Mouse (Mus musculus) liver, postnatal 0 days (tissue): ENCODE results near the gene Arhgef2. TPM values are rescaled to one million over a fixed set of nuclear protein-coding genes. Genes with fewer than 3 reads are reported as not detected.

Experiments used
- ATAC-seq: fragments of 200-750 bp; cut with Nextera tagmentation; 2 replicates; pipeline ENCODE4 v1.8.0; 2017; ENCODE audit warnings: mild to moderate bottlenecking, moderate library complexity
- DNase-seq: peaks from one replicate; pipeline ENCODE4 v3.0.0-alpha.2; 2016
- H3K27ac ChIP-seq: fragments of 300-500 bp; sonication (generic); 2 replicates; pipeline ENCODE4 v1.5.1; 2014; ENCODE audit warnings: antibody characterized with exemption, moderate library complexity, mild to moderate bottlenecking, low read depth
- H3K27me3 ChIP-seq: fragments of 300-500 bp; sonication (generic); 2 replicates; pipeline ENCODE4 v1.6.1; 2014; ENCODE audit warnings: low read length, control low read depth, mixed read lengths; ENCODE audit not compliant: insufficient read depth
- H3K36me3 ChIP-seq: fragments of 300-500 bp; sonication (generic); replicated peaks from 2 replicates; pipeline ENCODE4 v1.6.1; 2014; ENCODE audit warnings: mild to moderate bottlenecking, control low read depth, low read length, moderate library complexity, mixed read lengths; ENCODE audit not compliant: insufficient read depth
- H3K4me1 ChIP-seq: fragments of 300-500 bp; sonication (generic); 2 replicates; pipeline ENCODE4 v1.6.1; 2014; ENCODE audit warnings: antibody characterized with exemption, mild to moderate bottlenecking, control low read depth; ENCODE audit not compliant: insufficient read depth
- H3K4me2 ChIP-seq: fragments of 300-500 bp; sonication (generic); 2 replicates; pipeline ENCODE4 v1.6.1; 2014; ENCODE audit warnings: low read depth, mild to moderate bottlenecking, low read length, moderate library complexity, mixed read lengths
- H3K4me3 ChIP-seq: fragments of 300-500 bp; sonication (generic); 2 replicates; pipeline ENCODE4 v1.5.1; 2014; ENCODE audit warnings: low read depth, low read length
- H3K9ac ChIP-seq: fragments of 300-500 bp; sonication (generic); replicated peaks from 2 replicates; pipeline ENCODE4 v1.6.1; 2014; ENCODE audit warnings: mild to moderate bottlenecking, moderate library complexity
- H3K9me3 ChIP-seq: fragments of 300-500 bp; sonication (generic); 2 replicates; pipeline ENCODE4 v1.6.1; 2016; ENCODE audit warnings: mild to moderate bottlenecking, control low read depth, low read length, mixed read lengths
- CTCF ChIP-seq: sonication (generic); IDR thresholded peaks from 2 replicates; pipeline ENCODE4 v1.5.1; 2016; ENCODE audit warnings: antibody characterized with exemption, low read depth
- EP300 ChIP-seq: IDR thresholded peaks from 2 replicates; pipeline ENCODE4 v1.6.1; 2016; ENCODE audit warnings: antibody characterized with exemption, low read depth, mild to moderate bottlenecking
- WGBS: fragments of 180-500 bp; shearing (Covaris S2); extraction: QIAGEN DNeasy Blood & Tissue Kit; methylation state at CpG from one replicate; pipeline ENCODE4 v1.1.7; 2014; ENCODE audit not compliant: insufficient replicate concordance; 5-methylcytosine and 5-hydroxymethylcytosine counted together
- polyA plus RNA-seq: library from polyadenylated mRNA; unstranded; fragments of >200 nt; fragmentation: Nextera tagmentation; extraction: Ambion mirVana; gene quantifications from 2 replicates; pipeline ENCODE4 v1.2.1, GENCODE M21; 2015

Gene Arhgef2
- polyA plus RNA-seq, 1 experiment from 2014 or later: 13.7 TPM

- Histone ChIP-seq H3K4me2 (peak overlapping the region; percentile 37), H3K9me3 (no peaks in the 10 kb centered on the region), H3K36me3 (no peaks in the 10 kb centered on the region), H3K4me1 (peaks cover 40% of the 10 kb centered on the region), H3K4me3 (no peak overlapping the region), H3K27ac (no peak overlapping the region), H3K9ac (0 out of 2 replicates have a peak overlapping the region, but pooled peaks have one; percentile 11), H3K27me3 (no peaks in the 10 kb centered on the region)
- 59% methylated on average over 3 of the region's 3 CpGs for WGBS
- no peak for ATAC-seq
- DNase-seq: no peak
- TF ChIP-seq EP300 (no peak), CTCF (no peak)
Measured at GRCm38 (mm10) chr3:88616951-88617500, 11.3 kb downstream of the Arhgef2 start.

- H3K4me2 ChIP-seq: peak overlapping the region; percentile 7; the same call in 1 of the 2 replicates
- peak overlapping the region; percentile 44; the same call in 1 of the 2 replicates for H3K27ac ChIP-seq
- no peaks in the 10 kb centered on the region for H3K27me3 ChIP-seq
- no peak overlapping the region for H3K9ac ChIP-seq
- peak; percentile 18; the same call in 1 of the 2 replicates for ATAC-seq
- no peak overlapping the region for H3K4me3 ChIP-seq
- WGBS: 54% methylated on average over 8 of the region's 8 CpGs
- peak; percentile 51 for DNase-seq
- H3K4me1 ChIP-seq: peaks cover 49% of the 10 kb centered on the region
- no peaks in the 10 kb centered on the region for H3K36me3 ChIP-seq
- TF ChIP-seq CTCF (no peak), EP300 (no peak)
- H3K9me3 ChIP-seq: no peaks in the 10 kb centered on the region
Measured at GRCm38 (mm10) chr3:88618074-88618871, 12.5 kb downstream of the Arhgef2 start.

- no peaks in the 10 kb centered on the region for H3K36me3 ChIP-seq
- DNase-seq (no peak), ATAC-seq (no peak)
- peak overlapping the region; percentile 100; the same call in 1 of the 2 replicates for H3K4me2 ChIP-seq
- no peak overlapping the region for H3K9ac ChIP-seq
- H3K27me3 ChIP-seq: no peaks in the 10 kb centered on the region
- no peak overlapping the region for H3K4me3 ChIP-seq
- no peaks in the 10 kb centered on the region for H3K9me3 ChIP-seq
- 58% methylated on average over 9 of the region's 9 CpGs for WGBS
- 0 out of 2 replicates have a peak overlapping the region, but pooled peaks have one; percentile 5 for H3K27ac ChIP-seq
- TF ChIP-seq EP300: no peak
- no peak for TF ChIP-seq CTCF
- H3K4me1 ChIP-seq: peaks cover 58% of the 10 kb centered on the region
Measured at GRCm38 (mm10) chr3:88619113-88620097, 13.6 kb downstream of the Arhgef2 start.

- H3K9ac ChIP-seq: peak overlapping the region; percentile 94
- 16% methylated on average over 14 of the region's 15 CpGs for WGBS
- H3K4me3 ChIP-seq: peak overlapping the region; percentile 89
- no peak for ATAC-seq
- 0 out of 2 replicates have a peak, but pooled peaks cover 8% of the 10 kb centered on the region for H3K36me3 ChIP-seq
- H3K9me3 ChIP-seq: no peaks in the 10 kb centered on the region
- TF ChIP-seq CTCF (no peak), EP300 (no peak)
- no peak for DNase-seq
- peak overlapping the region; percentile 100 for H3K4me2 ChIP-seq
- H3K27ac ChIP-seq: peak overlapping the region; percentile 94
- peaks cover 67% of the 10 kb centered on the region for H3K4me1 ChIP-seq
- H3K27me3 ChIP-seq: no peaks in the 10 kb centered on the region
Measured at GRCm38 (mm10) chr3:88620146-88620991, 14.6 kb downstream of the Arhgef2 start.

GRCm38 (mm10) chr3:88620992-88621536 is 15.3 kb downstream of the Arhgef2 start:
- peak overlapping the region; percentile 94 for H3K27ac ChIP-seq
- peak overlapping the region; percentile 89 for H3K4me3 ChIP-seq
- peaks cover 62% of the 10 kb centered on the region for H3K4me1 ChIP-seq
- DNase-seq (peak; percentile 80), ATAC-seq (peak; percentile 59)
- H3K27me3 ChIP-seq: no peaks in the 10 kb centered on the region
- peak overlapping the region; percentile 94 for H3K9ac ChIP-seq
- 0% methylated on average over 45 of the region's 64 CpGs for WGBS
- H3K9me3 ChIP-seq: no peaks in the 10 kb centered on the region
- peak overlapping the region; percentile 100 for H3K4me2 ChIP-seq
- no peak for TF ChIP-seq EP300
- TF ChIP-seq CTCF: no peak
- H3K36me3 ChIP-seq: 0 out of 2 replicates have a peak, but pooled peaks cover 8% of the 10 kb centered on the region
